13 mouse cellular contexts compared by ENCODE assay signal in genomic region chr13:104617201-104617600, GRCm38 (mm10).
"Had no signal": no experiment of that assay in that cellular context is flagged by ENCODE, and none has a peak within 500 bp of the region (broad histone marks: within the 10 kb centered on the region; RNA-seq: fewer than 3 reads in every experiment).

No protein-coding gene starts in this region.

- ATAC-seq: hindbrain, embryonic 16.5 days; intestine, embryonic 15.5 days; intestine, postnatal 0 days; liver, embryonic 12.5 days had no signal

- DNase-seq: gastrocnemius, postnatal 14 days; heart, adult 18-20 months; heart, postnatal 10 days; heart, postnatal 4 days; kidney, adult 18-20 months; kidney, adult 8-10 months; kidney, postnatal 10 days; kidney, postnatal 25 days; kidney, postnatal 4 days had no signal
